Mouse (Mus musculus): ENCODE data around the gene Rora. TPM values are rescaled to one million over a fixed set of nuclear protein-coding genes. Genes with fewer than 3 reads are reported as not detected.

Gene Rora
- total RNA-seq, 2 experiments from 2014 or later: 58.8 to 76.8 TPM

GRCm38 (mm10) chr9:68683938-68684337 lies 30.4 kb downstream of the Rora start:
- intact Hi-C loops (cut with DNase I): no loop called here
- DNase-seq: no peak

GRCm38 (mm10) chr9:68685562-68685961 lies 32.0 kb downstream of the Rora start:
- intact Hi-C loops (cut with DNase I): loop anchor here (5.0 kb wide), 1 partner anchor 33 kb away; the partner anchor contains the start of gene Rora
- no peak for DNase-seq

GRCm38 (mm10) chr9:68687251-68687874 lies 33.8 kb downstream of the Rora start:
- intact Hi-C loops (cut with DNase I): loop anchor here (5.0 kb wide), 1 partner anchor 35 kb away; the partner anchor contains the start of gene Rora
- no peak for DNase-seq

GRCm38 (mm10) chr9:68688151-68688550 lies 34.6 kb downstream of the Rora start:
- DNase-seq: no peak
- intact Hi-C loops (cut with DNase I): loop anchor here (5.0 kb wide), 1 partner anchor 36 kb away; the partner anchor contains the start of gene Rora

GRCm38 (mm10) chr9:68689351-68689750 lies 35.8 kb downstream of the Rora start:
- intact Hi-C loops (cut with DNase I): loop anchor here (5.0 kb wide), 1 partner anchor 37 kb away; the partner anchor contains the start of gene Rora
- no peak for DNase-seq

- no peak for DNase-seq
- intact Hi-C loops (cut with DNase I): no loop called here
Measured at GRCm38 (mm10) chr9:68694889-68695495, 41.4 kb downstream of the Rora start.

- DNase-seq: no peak
- intact Hi-C loops (cut with DNase I): no loop called here
Measured at GRCm38 (mm10) chr9:68695496-68695969, 41.9 kb downstream of the Rora start.

GRCm38 (mm10) chr9:68696425-68696956 lies 42.9 kb downstream of the Rora start:
- no peak for DNase-seq
- intact Hi-C loops (cut with DNase I): no loop called here

GRCm38 (mm10) chr9:68699341-68699740 lies 45.8 kb downstream of the Rora start:
- no peak for DNase-seq
- intact Hi-C loops (cut with DNase I): no loop called here

- no peak for DNase-seq
- intact Hi-C loops (cut with DNase I): no loop called here
Measured at GRCm38 (mm10) chr9:68699856-68700255, 46.3 kb downstream of the Rora start.

- intact Hi-C loops (cut with DNase I): no loop called here
- DNase-seq: no peak
Measured at GRCm38 (mm10) chr9:68707636-68708035, 54.0 kb downstream of the Rora start.

- intact Hi-C loops (cut with DNase I): no loop called here
- DNase-seq: no peak
Measured at GRCm38 (mm10) chr9:68709232-68709631, 55.6 kb downstream of the Rora start.

GRCm38 (mm10) chr9:68710893-68711654 lies 57.5 kb downstream of the Rora start:
- intact Hi-C loops (cut with DNase I): loop anchor here (10.0 kb wide), 1 partner anchor 56 kb away; the partner anchor contains the start of gene Rora
- DNase-seq: no peak

GRCm38 (mm10) chr9:68716961-68717360 lies 63.4 kb downstream of the Rora start:
- intact Hi-C loops (cut with DNase I): loop anchor here (2.0 to 10.0 kb wide), 3 partner anchors 62 to 702 kb away; partner anchors contain the start of gene Rora
- peak; percentile 35 to 41 for DNase-seq

GRCm38 (mm10) chr9:68718427-68718826 lies 64.8 kb downstream of the Rora start:
- intact Hi-C loops (cut with DNase I): loop anchor here (5.0 to 10.0 kb wide), 2 partner anchors 64 to 466 kb away; partner anchors contain the start of gene Rora
- DNase-seq: no peak

GRCm38 (mm10) chr9:68719286-68719685 lies 65.7 kb downstream of the Rora start:
- DNase-seq: no peak
- intact Hi-C loops (cut with DNase I): loop anchor here (5.0 to 10.0 kb wide), 2 partner anchors 64 to 467 kb away; partner anchors contain the start of gene Rora

GRCm38 (mm10) chr9:68724636-68725285 lies 71.2 kb downstream of the Rora start:
- intact Hi-C loops (cut with DNase I): loop anchor here (5.0 kb wide), 1 partner anchor 68 kb away; no protein-coding TSS in a partner anchor

GRCm38 (mm10) chr9:68727166-68727855 lies 73.7 kb downstream of the Rora start:
- intact Hi-C loops (cut with DNase I): loop anchor here (5.0 kb wide), 1 partner anchor 65 kb away; no protein-coding TSS in a partner anchor
- peak in 1 of 2 experiments; percentile 8 for DNase-seq

More at GRCm38 (mm10) chr9:68724636-68725285, 71.2 kb downstream of the Rora start:
- peak; percentile 62 to 71 for DNase-seq

- intact Hi-C loops (cut with DNase I): no loop called here
- no peak for DNase-seq
Measured at GRCm38 (mm10) chr9:68731438-68731837, 77.9 kb downstream of the Rora start.
